Mouse (Mus musculus) intestine, embryonic 16.5 days (tissue): ENCODE measurements around the gene 1810010D01Rik. TPM values are rescaled to one million over a fixed set of nuclear protein-coding genes. Genes with fewer than 3 reads are reported as not detected.

Experiments
- ATAC-seq: fragments of 200-750 bp; cut with Nextera tagmentation; 2 replicates; pipeline ENCODE4 v1.8.0; 2017; ENCODE audit warnings: moderate TSS enrichment, moderate library complexity
- H3K27ac ChIP-seq: fragments of 300-500 bp; sonication (generic); 2 replicates; pipeline ENCODE4 v1.5.1; 2014; ENCODE audit warnings: mild to moderate bottlenecking, low read length
- H3K27me3 ChIP-seq: fragments of 300-500 bp; sonication (generic); replicated peaks from 2 replicates; pipeline ENCODE4 v1.6.1; 2014; ENCODE audit warnings: low read length, control low read depth, mixed read lengths; ENCODE audit not compliant: control insufficient read depth, insufficient read depth
- H3K36me3 ChIP-seq: fragments of 300-500 bp; sonication (generic); 2 replicates; pipeline ENCODE4 v1.6.1; 2014; ENCODE audit warnings: low read length, control low read depth; ENCODE audit not compliant: control insufficient read depth, insufficient read depth
- H3K4me1 ChIP-seq: fragments of 300-500 bp; sonication (generic); 2 replicates; pipeline ENCODE4 v1.6.1; 2014; ENCODE audit warnings: low read length, control low read depth, mixed read lengths; ENCODE audit not compliant: control insufficient read depth, insufficient read depth
- H3K4me2 ChIP-seq: fragments of 300-500 bp; sonication (generic); 2 replicates; pipeline ENCODE4 v1.6.1; 2014; ENCODE audit warnings: low read depth, low read length, control low read depth
- H3K4me3 ChIP-seq: fragments of 300-500 bp; sonication (generic); 2 replicates; pipeline ENCODE4 v1.5.1; 2014; ENCODE audit warnings: mild to moderate bottlenecking, low read length
- H3K9ac ChIP-seq: fragments of 300-500 bp; sonication (generic); 2 replicates; pipeline ENCODE4 v1.6.1; 2014; ENCODE audit warnings: low read depth, low read length
- H3K9me3 ChIP-seq: fragments of 300-500 bp; sonication (generic); 2 replicates; pipeline ENCODE4 v1.6.1; 2016; ENCODE audit warnings: low read length, control low read depth; ENCODE audit not compliant: control insufficient read depth
- WGBS: fragments of 180-500 bp; shearing (Covaris S2); extraction: QIAGEN DNeasy Blood & Tissue Kit; methylation state at CpG from one replicate; pipeline ENCODE4 v1.1.7; 2014; 5-methylcytosine and 5-hydroxymethylcytosine counted together
- polyA plus RNA-seq: library from polyadenylated mRNA; unstranded; fragments of >200 nt; fragmentation: Nextera tagmentation; extraction: Ambion mirVana; gene quantifications from 2 replicates; pipeline ENCODE4 v1.2.1, GENCODE M21; 2015

Gene 1810010D01Rik
- polyA plus RNA-seq, 1 experiment from 2014 or later = 0.65 TPM

- Histone ChIP-seq H3K4me2 (no peak overlapping the region), H3K4me1 (peaks cover 8% of the 10 kb centered on the region; the same call in 1 of the 2 replicates), H3K9ac (0 out of 2 replicates have a peak overlapping the region, but pooled peaks have one; percentile 16), H3K27ac (no peak overlapping the region; the same call in 1 of the 2 replicates), H3K4me3 (no peak overlapping the region), H3K27me3 (no peaks in the 10 kb centered on the region), H3K9me3 (no peaks in the 10 kb centered on the region), H3K36me3 (no peaks in the 10 kb centered on the region)
- ATAC-seq = peak; percentile 72
- 46% methylated on average over 13 of the region's 13 CpGs for WGBS
These were observed 48.4 kb downstream of the 1810010D01Rik start for GRCm38 (mm10) chr7:145159283-145160240.

Other genes starting within 250 kb of the 1810010D01Rik start
- 8.9 and 9.1 TPM in 2 replicates for gene Tpcn2, start 75.9 kb upstream of the 1810010D01Rik start, polyA plus RNA-seq
- gene Mrgprf, start 92.7 kb upstream of the 1810010D01Rik start, polyA plus RNA-seq = 2.2 and 2.5 TPM in 2 replicates
- gene Mrgprd, start 106.7 kb upstream of the 1810010D01Rik start, polyA plus RNA-seq = not detected in 2 replicates